Mouse (Mus musculus) urinary bladder, adult 18-20 months (tissue): Measurements from ENCODE around the gene Ttll9.

ENCODE experiments used
- DNase-seq, 2 experiments: peaks; one replicate each; pipeline ENCODE4 v3.0.0; 2022; ENCODE audit warnings: low spot score in 2 of 2, mixed read lengths in 2 of 2

Gene Ttll9

GRCm38 (mm10) chr2:153013724-153014515 is 51.6 kb downstream of the Ttll9 start:
- no peak for DNase-seq

GRCm38 (mm10) chr2:153014758-153015593 is 52.7 kb downstream of the Ttll9 start, which contains the start of gene Pdrg1:
Pdrg1 (minus strand) TSS chr2:153015427.
- DNase-seq = peak; percentile 91 to 94

- DNase-seq = no peak
Measured at GRCm38 (mm10) chr2:153015804-153016203, 53.5 kb downstream of the Ttll9 start.

- no peak for DNase-seq
Measured at GRCm38 (mm10) chr2:153016786-153017185, 54.5 kb downstream of the Ttll9 start.

GRCm38 (mm10) chr2:153019355-153019754 is 57.1 kb downstream of the Ttll9 start:
- DNase-seq = no peak

- no peak for DNase-seq
Measured at GRCm38 (mm10) chr2:153021163-153021562, 58.9 kb downstream of the Ttll9 start.

- no peak for DNase-seq
Measured at GRCm38 (mm10) chr2:153022855-153023254, 60.6 kb downstream of the Ttll9 start.

GRCm38 (mm10) chr2:153026052-153026451 is 63.8 kb downstream of the Ttll9 start:
- DNase-seq = no peak

GRCm38 (mm10) chr2:153027501-153027900 is 65.2 kb downstream of the Ttll9 start:
- DNase-seq = no peak

- DNase-seq = no peak
Measured at GRCm38 (mm10) chr2:153030422-153030821, 68.1 kb downstream of the Ttll9 start.

GRCm38 (mm10) chr2:153031126-153032082 is 69.1 kb downstream of the Ttll9 start, which contains the start of gene Xkr7:
Xkr7 (plus strand) TSS chr2:153031852.
- DNase-seq = no peak

GRCm38 (mm10) chr2:153032083-153032842 is 70.0 kb downstream of the Ttll9 start:
- peak; percentile 29 to 72 for DNase-seq

- DNase-seq = no peak
Measured at GRCm38 (mm10) chr2:153032973-153033372, 70.7 kb downstream of the Ttll9 start.

- DNase-seq = no peak
Measured at GRCm38 (mm10) chr2:153033545-153034230, 71.4 kb downstream of the Ttll9 start.

- no peak for DNase-seq
Measured at GRCm38 (mm10) chr2:153036690-153037089, 74.4 kb downstream of the Ttll9 start.

GRCm38 (mm10) chr2:153043886-153044285 is 81.6 kb downstream of the Ttll9 start:
- no peak for DNase-seq

- DNase-seq = no peak
Measured at GRCm38 (mm10) chr2:153045884-153046299, 83.6 kb downstream of the Ttll9 start.

GRCm38 (mm10) chr2:153047828-153048465 is 85.7 kb downstream of the Ttll9 start:
- DNase-seq = peak in 1 of 2 experiments; percentile 14

GRCm38 (mm10) chr2:153049288-153049996 is 87.2 kb downstream of the Ttll9 start:
- DNase-seq = no peak
